Mouse (Mus musculus) retina, embryonic 14.5 days (tissue): ENCODE measurements around the gene Tuba8.

Source experiments
- DNase-seq: peaks from one replicate; pipeline ENCODE4 v3.0.0-alpha.2; 2015; ENCODE audit warnings: low spot score

Gene Tuba8

DNA sequence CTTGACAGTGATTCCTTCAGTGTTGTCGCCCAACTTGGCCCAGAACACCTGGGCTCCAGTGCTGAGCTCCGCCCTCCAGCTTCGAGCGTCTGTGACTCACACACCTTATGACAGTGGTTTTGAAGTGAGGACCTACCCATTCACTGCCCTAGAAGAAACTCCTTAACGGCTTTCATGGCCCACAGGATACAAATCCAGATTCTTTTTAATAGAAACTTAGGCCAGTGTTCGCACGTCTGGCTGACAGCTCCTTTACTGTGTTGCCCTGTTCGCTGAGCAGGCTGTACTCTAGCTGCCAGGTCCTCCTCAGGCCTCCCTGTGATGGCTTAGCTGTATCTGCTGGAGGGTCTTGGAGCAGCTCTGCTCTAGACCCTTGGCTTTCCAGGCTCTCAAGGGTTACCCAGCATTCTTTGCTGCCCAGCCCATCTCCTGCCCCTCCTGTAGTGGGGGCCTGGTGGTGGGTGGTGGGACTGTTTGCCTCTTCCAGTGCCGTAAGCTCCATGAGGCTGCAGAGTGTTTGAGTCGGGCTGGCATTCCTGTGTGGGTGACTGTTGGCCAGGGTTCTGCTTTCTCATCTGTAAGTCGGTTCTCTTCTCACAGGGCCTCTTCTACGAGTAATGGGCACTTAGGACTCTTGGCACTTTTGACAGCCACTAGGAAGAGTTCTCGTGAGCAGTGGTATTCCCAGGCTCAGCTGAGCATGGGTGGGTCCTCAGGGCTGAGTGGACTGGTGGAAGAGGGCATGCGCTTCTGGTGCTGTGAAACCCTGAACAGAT lies 15.4 kb upstream of the Tuba8 start:
- DNase-seq, result no peak

DNA sequence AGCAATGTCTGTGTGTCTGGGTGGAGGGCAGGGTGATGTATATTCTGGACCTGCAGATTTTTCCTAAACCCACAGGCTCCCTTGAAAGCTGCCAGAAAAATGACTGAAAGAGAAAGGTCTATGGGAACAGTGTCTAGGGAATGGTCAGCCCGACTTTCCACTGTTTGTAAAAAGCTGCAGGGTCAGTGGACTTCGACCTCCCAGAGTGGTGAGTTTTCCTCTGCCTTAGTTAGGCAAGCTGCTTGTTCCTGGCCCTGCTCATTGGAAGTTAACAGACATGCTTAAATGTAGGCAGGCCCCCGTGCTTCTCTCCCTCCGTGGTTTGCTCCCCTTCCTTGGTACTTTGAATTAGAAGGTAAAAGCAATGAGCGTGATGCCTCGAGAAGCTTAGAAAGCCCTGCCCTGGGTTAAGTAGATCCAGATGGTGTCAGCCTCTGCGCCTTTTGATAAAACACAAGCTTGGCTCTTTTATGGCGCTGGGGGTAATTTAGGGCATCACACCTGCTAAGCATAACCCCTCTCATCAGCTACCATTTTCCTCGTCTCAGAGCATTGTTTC lies 12.6 kb upstream of the Tuba8 start:
- DNase-seq, result no peak

DNA sequence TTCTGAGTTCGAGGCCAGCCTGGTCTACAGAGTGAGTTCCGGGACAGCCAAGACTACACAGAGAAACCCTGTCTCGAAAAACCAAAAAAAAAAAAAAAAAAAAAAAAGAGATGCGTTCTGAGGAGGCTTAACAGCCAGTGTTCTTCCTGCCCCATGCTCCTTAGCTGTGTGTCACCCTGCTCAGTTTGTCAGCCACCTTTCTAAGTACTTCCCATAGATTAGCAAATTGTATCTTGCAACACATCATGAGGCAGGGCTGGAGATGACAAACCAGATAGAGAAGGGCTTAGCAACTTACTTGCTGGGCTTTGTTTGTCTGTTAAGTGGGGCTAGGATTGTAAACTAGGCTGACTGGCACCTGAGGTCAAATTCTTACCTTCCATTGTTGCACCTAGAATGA lies 10.0 kb upstream of the Tuba8 start:
- no peak for DNase-seq

DNA sequence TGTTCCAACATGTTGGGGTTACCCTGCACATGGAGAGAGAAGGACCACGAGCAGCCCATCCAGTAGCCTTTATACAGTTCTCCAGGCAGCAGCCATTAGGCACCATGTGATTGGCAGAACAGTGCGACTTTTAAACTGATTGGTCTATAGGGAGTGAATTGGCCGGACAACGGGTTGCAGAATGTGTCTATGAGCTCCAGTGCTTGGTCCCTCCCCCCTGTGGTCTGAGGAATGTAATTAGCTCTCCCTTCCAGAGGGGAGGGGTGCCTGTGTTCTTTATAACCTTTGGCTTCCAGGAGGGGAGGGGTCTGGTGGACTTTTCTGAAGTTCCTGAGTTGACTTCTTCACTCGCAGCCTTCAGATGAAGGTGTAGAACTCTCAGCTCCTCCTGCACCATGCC lies 8.5 kb upstream of the Tuba8 start:
- no peak for DNase-seq

DNA sequence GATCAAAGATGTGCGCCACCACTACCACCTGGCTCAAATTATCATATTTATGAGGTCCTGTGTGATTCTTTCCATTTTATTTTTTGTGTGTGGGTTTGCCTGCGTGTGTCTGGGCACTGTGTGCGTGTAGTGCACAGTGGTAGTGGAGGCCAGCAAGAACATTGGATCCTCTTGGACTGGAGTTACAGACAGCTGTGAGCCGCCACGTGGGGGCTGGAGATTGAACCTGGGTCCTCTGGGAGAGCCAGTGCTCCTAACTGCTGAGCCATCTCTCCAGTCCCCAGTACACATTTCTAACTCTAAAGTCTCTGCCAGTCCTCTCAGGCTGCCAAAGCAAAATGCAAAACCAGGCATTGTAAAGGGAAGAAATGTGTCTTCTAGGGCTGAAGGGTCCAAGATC lies 4.0 kb upstream of the Tuba8 start:
- DNase-seq, result no peak

DNA sequence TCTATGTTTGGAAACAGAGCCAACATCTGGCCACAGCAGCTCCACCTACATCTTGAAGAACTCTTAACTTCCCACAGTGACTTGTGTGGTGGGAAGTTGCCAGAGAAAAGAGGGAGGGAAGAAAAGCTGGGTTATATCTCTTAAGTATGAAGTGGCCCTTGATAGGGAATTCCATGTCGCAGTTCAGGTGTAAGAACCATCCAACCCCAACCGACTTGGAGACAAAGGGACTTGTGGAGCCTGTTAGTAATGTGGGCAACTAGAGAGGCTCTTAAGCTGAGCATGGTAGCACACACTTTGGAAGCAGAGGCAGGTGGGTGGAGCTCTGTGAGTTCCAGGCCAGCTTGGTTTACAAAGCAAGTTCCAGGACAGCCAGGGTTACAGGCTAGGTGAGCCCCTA lies 912 bp upstream of the Tuba8 start:
- DNase-seq, result no peak

DNA sequence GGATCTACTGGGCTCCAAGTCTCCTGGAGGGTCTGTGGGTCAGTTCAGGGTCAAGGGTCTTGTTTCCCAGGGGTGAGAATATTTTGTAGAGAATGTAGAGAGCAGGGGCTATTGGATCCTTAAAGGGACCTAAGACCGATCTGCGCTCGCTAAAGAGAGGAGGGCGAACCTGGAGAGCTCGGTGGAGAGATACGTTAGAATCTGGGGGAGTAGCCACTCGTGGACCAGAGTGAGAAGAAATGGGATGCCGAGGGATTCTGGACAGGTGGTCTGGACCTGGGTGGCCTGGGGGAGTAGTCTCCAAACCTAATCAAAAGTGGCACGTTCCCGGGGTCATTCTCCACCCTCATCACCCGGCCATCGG lies 412 bp downstream of the Tuba8 start:
- DNase-seq, result no peak

DNA sequence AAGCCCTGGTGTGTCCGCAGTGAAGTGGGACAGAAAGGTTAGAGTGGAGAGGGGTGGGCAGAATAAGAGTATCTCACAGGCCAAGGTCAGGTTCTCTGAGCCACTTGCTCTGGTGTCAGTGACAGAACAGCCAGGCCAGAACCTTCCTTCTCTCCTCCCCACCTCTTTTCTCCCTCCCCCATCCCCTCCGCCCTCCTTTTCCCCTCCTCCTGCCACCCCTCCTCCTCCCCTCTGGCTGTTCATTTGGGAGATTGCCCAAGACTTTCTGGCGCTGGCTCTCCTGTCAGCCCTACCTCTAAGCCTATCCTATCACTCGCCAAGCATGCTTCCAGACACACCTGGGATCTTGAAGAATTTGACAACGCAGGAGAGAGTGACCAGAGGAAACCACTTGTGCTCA lies 1.2 kb downstream of the Tuba8 start:
- peak; percentile 33 for DNase-seq

DNA sequence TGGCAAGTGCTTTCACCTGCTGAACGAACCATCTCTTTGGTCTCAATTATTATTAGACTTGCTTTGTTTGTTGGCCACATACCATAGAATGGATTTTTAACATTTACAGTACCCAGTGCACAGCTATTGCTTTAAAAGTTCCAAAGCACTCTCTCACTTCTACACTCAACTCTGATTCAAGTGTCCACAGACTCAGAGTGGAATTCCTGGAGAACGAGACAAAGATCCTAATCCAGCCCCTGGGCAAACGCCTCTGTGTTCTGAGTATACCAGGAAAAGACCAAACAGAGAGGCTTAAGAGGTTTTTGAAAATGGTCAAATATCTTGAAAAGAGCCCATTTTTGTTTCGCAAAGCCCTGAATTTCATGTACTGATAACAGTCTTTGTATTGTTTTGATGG lies 2.5 kb downstream of the Tuba8 start:
- DNase-seq, result no peak

DNA sequence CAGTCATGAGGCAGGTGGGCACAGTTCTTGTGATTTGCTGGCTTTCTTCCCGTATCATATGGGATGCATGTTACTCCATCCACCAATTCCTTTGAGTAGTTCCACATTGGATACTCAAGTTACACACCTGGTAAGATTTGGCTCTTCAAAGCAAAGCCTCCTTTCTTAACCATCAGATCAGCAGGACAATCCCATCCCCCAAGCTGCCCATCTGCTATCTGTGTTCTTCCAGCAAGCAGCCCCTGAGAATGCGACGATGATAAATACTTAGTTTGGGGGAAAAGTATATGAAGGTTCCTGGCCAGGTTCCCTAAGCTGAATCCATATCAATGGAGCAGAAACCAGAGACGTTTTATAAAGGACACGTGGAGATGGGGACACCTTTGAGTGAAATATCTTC lies 3.7 kb downstream of the Tuba8 start:
- DNase-seq, result no peak

DNA sequence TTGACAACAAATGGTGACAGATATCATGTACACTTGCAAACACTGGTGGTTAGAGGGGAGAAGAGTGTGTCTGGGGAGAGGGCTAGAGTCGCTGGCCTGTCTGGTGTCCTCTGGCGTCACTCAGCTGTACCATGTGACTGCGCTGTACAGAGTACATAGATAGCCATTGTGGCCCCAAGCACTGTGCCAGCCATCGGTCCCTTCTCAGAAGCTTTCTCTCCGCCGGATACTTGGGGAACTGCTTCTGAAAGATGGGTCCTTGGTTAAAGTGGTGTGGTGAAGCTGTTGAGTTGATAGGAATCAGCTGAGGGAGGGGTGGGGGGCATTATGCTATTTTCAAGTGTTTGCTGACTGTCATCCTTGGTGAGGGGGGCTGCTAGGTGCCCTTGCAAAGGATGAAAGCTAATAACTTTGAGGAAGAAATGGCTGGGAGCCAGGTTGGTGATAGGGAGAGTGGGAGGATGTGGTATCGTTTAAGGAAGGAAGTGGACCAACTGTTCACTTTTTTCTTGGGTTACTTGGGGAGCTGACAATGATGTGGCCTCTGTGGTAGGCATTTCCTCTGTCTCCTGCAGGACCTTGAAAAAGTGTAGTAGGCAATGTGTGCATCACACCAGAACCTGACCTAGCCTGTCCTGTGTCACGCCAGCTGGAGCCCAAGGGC lies 4.3 kb downstream of the Tuba8 start:
- DNase-seq, result no peak

DNA sequence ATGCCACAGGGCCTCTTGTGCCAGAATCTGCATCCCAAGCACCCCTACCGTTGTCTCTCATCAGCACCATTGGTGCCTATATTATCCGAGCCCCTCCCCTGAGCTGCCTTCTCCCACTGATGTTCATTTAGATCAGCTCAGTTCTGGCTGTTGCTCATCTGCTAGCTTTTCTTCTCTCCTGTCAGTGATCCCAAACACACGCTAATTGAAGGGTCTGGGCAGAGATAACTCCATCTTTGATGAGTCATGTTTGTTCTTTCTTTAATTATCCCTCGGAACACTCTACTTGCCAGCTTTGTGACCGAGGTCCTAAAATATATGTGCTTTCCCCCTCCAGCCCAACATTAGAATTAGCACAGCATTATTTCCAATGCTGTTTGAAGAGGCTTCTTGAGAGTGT lies 4.8 kb downstream of the Tuba8 start:
- no peak for DNase-seq

DNA sequence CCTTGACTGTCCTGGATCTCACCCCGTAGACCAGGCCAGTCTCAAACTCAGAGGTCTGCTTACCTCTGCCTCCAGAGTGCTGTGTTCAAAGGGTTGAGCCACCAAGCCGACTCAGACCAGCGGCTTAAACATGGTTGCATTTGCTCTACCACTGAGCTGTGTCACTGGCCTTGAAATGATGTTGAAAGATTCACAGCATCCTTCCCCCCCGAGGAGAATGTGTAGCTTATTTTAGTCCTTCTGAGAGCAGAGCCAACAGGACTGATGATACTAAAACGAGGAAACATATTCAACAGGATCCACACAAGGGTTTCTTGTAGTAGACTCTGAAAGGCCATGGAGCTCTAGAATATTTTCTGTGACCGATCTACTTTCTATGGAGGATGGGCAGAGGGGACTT lies 5.4 kb downstream of the Tuba8 start:
- no peak for DNase-seq

DNA sequence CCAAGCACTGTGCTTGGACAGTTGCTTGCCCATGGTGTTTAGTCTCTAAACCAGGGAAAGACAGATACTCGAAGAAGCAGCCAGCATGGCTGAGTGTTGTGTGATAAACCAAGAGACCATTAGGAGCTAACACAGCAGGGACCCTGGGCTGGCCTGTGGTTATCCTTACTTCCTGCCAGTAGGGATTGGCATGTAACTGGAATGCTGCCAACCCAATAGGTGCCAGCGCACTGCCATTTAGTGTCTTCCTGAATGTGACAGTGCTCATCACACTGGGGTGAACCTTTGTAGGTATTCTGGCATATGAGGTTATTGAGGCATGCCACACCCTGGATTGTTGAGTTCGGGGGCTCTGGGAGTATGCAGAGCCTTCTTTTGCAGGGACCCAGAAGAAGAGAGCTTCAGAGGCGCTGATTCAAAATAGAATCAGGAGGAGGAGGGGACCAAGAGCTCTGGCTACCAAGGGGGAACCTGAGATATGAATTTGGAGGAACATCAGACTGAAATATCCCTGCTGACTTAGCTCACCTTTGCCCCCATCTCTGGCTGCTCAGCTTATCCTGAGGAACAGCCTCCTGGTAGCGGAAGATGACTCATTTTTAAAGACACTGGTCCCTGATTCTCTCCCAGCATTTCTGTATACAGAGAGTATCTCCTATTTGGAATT lies 6.2 kb downstream of the Tuba8 start:
- no peak for DNase-seq

DNA sequence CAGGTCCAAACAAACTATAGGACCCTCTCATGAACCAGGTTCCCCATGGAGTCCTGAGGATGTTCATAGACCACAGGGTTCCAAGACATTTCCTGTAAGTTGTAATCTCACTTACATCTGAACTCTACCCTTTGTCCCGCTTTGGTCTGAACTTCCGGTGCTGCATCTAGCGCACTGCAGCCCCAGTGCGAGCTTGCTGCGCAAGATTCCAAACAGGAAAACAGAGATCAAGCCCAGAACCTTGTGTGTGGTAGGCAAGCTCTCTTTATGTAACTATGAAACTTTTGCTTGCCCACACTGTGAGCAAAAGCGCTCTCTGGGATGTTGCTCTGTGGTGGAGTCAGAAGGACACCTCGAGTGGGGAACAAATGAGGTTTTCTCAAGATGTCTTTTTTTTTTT lies 7.5 kb downstream of the Tuba8 start:
- no peak for DNase-seq

DNA sequence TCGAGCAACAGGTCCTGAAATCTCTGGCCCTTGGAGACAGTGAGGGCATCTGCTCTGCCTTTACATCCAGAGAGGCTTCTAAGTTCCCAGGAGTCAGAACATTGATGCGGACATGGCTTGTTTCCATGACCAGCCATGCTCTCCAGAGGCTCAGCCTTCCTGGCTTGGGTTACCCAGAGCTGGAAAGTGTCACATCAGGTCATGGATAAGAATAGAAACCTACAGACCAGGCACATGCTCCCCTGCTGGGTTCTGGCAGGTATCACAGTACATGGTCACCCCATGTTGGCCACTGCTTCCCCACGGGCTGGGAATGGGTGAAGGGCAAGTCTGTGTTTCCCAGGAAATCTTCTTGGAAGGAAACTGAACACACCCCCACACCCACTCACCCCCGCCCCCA lies 8.9 kb downstream of the Tuba8 start:
- DNase-seq, result no peak

DNA sequence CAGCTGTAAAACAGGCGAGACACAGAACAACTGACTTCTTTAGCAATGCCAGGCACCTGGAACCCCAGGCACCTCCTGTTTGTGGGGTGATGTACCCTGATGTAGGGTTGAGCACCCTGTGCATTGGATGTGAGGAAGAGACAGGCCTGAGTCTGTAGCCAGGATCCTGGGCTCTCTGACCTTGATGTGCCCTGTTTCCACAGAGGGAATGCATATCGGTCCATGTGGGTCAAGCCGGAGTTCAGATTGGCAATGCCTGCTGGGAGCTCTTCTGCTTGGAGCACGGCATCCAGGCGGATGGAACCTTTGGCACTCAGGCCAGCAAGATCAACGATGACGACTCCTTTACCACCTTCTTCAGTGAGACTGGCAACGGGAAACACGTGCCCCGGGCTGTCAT lies 9.7 kb downstream of the Tuba8 start:
- DNase-seq, result no peak

DNA sequence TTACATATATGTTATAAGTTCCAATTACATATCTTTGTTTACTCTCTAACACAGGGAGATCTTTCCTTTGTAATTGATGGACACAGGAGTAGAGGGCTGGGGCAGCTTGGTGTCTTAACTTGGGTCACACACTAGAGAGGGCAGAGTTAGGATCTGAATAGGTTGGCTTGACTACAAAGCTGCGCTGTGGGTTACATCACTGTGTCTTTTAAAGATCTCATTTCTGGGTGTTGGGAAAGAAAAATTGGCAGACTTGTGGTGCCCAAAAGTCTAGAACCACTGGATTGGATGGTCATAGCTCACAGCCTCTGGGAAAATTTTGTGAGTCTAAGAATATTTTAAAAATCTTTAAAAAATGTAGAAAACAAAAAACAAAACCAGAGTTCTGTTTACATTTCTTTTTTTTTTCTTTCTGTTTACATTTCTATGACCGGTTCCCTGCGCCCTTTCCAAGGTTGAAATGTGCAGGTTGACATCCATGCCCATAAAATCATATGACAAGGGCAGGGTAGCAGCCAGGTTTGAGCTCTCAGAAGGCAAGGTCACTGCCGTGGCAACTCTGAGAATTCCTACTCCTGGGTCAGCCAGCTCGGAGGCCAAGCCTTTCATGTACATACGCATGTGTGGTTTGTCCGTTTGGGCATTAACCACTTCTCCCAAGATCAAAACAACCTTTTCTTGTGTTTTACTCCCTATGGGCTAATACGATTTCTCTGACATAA lies 11.5 kb downstream of the Tuba8 start:
- DNase-seq, result no peak

DNA sequence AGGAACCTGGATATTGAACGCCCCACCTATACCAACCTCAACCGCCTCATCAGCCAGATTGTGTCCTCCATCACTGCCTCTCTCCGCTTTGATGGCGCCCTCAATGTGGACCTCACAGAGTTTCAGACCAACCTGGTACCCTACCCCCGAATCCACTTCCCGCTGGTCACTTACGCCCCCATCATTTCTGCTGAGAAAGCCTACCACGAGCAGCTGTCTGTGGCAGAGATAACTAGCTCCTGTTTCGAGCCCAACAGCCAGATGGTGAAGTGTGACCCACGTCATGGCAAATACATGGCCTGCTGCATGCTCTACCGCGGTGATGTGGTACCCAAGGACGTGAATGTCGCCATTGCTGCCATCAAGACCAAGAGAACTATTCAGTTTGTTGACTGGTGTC lies 12.5 kb downstream of the Tuba8 start:
- DNase-seq, result no peak

DNA sequence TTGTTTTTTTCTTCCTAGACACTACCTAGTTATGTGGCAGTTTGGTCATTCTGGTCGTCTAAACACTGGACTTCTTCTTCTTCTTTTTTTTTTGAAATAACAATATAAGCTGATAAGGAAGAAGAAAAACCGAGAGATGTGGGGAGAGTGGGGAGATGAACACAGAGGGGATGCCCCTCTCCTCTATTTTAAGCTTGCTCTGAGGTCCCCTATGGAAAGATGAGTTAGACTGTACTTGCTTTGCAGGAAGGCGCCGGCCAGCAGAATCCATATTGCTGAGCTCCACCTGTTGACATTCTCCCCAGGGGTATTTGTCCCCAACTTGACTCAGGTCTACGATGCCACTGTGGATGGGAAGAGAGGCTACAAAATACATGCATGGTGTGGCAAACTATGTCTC lies 13.6 kb downstream of the Tuba8 start:
- no peak for DNase-seq

DNA sequence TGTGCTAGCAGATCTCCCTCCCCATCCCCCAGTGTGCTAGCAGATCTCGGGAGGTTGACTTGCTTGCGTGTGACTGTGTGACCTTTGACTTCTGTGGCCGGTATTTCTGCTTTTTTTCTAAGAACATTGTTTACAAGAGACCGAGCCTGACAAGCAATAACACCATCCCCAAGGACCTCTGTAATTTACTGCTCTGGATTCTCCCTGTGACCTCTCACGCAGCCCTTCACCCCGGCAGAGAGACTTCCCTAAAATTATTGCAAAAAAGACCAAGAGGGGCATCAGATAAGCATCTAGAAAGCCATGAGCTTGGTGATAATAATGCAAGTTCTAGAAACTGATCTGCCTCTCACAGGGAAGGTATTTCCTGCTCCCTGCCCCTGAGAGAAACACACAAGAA lies 14.5 kb downstream of the Tuba8 start:
- DNase-seq, result no peak

DNA sequence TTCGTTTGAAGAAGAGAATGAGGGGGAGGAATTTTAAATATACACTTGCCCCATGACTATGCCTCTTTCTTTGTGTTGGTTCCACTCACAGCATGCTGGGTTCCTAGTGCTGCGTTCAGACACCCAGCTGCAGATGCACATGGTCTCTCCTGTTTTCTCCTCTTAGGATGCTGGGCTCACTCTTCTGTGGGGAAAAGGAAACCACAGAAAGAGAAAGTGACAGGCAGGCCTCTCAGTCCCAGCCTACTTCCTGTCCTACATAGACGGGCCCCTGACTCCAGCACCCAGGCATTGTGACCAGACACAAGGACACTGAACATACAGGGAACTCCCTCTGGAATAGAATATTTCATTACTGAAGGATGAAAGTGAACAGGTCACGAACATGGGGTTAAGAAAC lies 15.5 kb downstream of the Tuba8 start:
- DNase-seq, result no peak

DNA sequence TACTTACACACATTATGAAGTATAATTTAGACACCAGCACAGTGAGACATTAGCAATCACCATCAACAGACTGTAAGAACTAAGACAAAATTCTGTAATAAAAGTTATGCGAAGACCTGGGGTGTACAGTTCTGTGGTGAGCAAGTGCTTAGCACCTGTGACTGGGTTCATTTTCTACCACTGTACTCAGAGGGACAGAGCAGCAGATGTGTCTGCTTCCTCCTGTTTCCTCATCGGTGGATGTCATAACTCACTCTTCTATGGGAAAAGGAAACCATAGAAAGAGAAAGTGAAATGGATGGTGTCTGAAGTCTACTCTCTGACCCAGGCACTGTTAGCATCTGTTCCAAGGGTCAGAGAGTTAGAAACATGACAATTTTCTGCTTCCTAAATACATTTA lies 16.2 kb downstream of the Tuba8 start:
- DNase-seq, result no peak
